Mouse (Mus musculus) activated CD4-positive, CD25-positive, alpha-beta regulatory T cell, adult 4 months (primary cell): Measurements from ENCODE around the gene Fads6. TPM values are rescaled to one million over a fixed set of nuclear protein-coding genes. Genes with fewer than 3 reads are reported as not detected.

Source experiments
- ATAC-seq: one replicate; pipeline ENCODE4 v1.8.0; 2017
- polyA plus RNA-seq, 2 experiments: library from polyadenylated mRNA; unstranded; fragments of 100-300 nt; shearing (Covaris generic); gene quantifications; one replicate each; pipeline ENCODE4 v1.2.1; 2017

Fads6 gene
- polyA plus RNA-seq, 2 experiments from 2014 or later: 0.56 to 0.57 TPM

- ATAC-seq: no peak
These were observed 46.9 kb downstream of the Fads6 start for GRCm38 (mm10) chr11:115250405-115251090.

- no peak for ATAC-seq
These were observed 47.6 kb downstream of the Fads6 start for GRCm38 (mm10) chr11:115249721-115250404.

- no peak for ATAC-seq
These were observed 49.5 kb downstream of the Fads6 start for GRCm38 (mm10) chr11:115247945-115248344.

GRCm38 (mm10) chr11:115247240-115247639 lies 50.2 kb downstream of the Fads6 start:
- ATAC-seq: no peak

- ATAC-seq: no peak
These were observed 51.1 kb downstream of the Fads6 start for GRCm38 (mm10) chr11:115246386-115246785.

- no peak for ATAC-seq
These were observed 52.6 kb downstream of the Fads6 start for GRCm38 (mm10) chr11:115244840-115245239.

GRCm38 (mm10) chr11:115243783-115244182 lies 53.7 kb downstream of the Fads6 start:
- no peak for ATAC-seq

GRCm38 (mm10) chr11:115242746-115243145 lies 54.7 kb downstream of the Fads6 start:
- no peak for ATAC-seq

- no peak for ATAC-seq
These were observed 56.1 kb downstream of the Fads6 start for GRCm38 (mm10) chr11:115241402-115241801.

GRCm38 (mm10) chr11:115236570-115236969 lies 60.9 kb downstream of the Fads6 start:
- ATAC-seq: no peak

- no peak for ATAC-seq
These were observed 63.0 kb downstream of the Fads6 start for GRCm38 (mm10) chr11:115234320-115235044.

- ATAC-seq: no peak
These were observed 63.8 kb downstream of the Fads6 start for GRCm38 (mm10) chr11:115233526-115234290.

GRCm38 (mm10) chr11:115232889-115233288 lies 64.6 kb downstream of the Fads6 start:
- no peak for ATAC-seq

- peak; percentile 17 for ATAC-seq
These were observed 65.5 kb downstream of the Fads6 start for GRCm38 (mm10) chr11:115231924-115232323.

GRCm38 (mm10) chr11:115231168-115231915 lies 66.1 kb downstream of the Fads6 start:
- ATAC-seq: peak; percentile 79

Other genes starting within 250 kb of the Fads6 start
- not detected for gene Cd300ld3, start 249.3 kb downstream of the Fads6 start, polyA plus RNA-seq
- gene Cd300e, start 235.5 kb downstream of the Fads6 start, polyA plus RNA-seq: not detected
- gene Rab37, start 206.2 kb downstream of the Fads6 start, polyA plus RNA-seq: 100 to 1,000 TPM; 149 to 158 TPM
- 1 to 10 TPM in 1 of 2 experiments, under 1 TPM in 1; 0.37 to 1.5 TPM for gene Cd300lf, start 163.7 kb downstream of the Fads6 start, polyA plus RNA-seq
- gene Slc9a3r1, start 134.3 kb downstream of the Fads6 start, polyA plus RNA-seq: 100 to 1,000 TPM; 166 to 228 TPM
- 10 to 100 TPM in 1 of 2 experiments, 1 to 10 TPM in 1; 9.3 to 11.9 TPM for gene Tmem104, start 110.2 kb downstream of the Fads6 start, polyA plus RNA-seq
- 10 to 100 TPM; 14.0 to 14.6 TPM for gene Nat9, start 109.8 kb downstream of the Fads6 start, polyA plus RNA-seq
- gene Grin2c, start 30.4 kb downstream of the Fads6 start, polyA plus RNA-seq: not detected
- gene Fdxr, start 20.6 kb downstream of the Fads6 start, polyA plus RNA-seq: 10 to 100 TPM; 18.4 to 26.6 TPM
- gene Otop2, start 9.5 kb upstream of the Fads6 start, polyA plus RNA-seq: not detected
- gene Ush1g, start 24.4 kb upstream of the Fads6 start, polyA plus RNA-seq: not detected
- under 1 TPM in 1 of 2 experiments, not detected in 1; 0.13 TPM for gene Otop3, start 37.1 kb upstream of the Fads6 start, polyA plus RNA-seq
- 1 to 10 TPM; 2.6 to 3.2 TPM for gene Hid1, start 70.1 kb upstream of the Fads6 start, polyA plus RNA-seq
- under 1 TPM in 1 of 2 experiments, not detected in 1; 0.12 TPM for gene Cdr2l, start 84.3 kb upstream of the Fads6 start, polyA plus RNA-seq
- 100 to 1,000 TPM; 206 to 214 TPM for gene Mrpl58, start 106.1 kb upstream of the Fads6 start, polyA plus RNA-seq
- gene Atp5h, start 122.3 kb upstream of the Fads6 start, polyA plus RNA-seq: 100 to 1,000 TPM; 705 to 855 TPM
- gene Kctd2, start 122.5 kb upstream of the Fads6 start, polyA plus RNA-seq: 10 to 100 TPM in 1 of 2 experiments, 1 to 10 TPM in 1; 6.9 to 12.2 TPM
- gene Trim80, start 142.9 kb upstream of the Fads6 start, polyA plus RNA-seq: not detected
- gene Slc16a5, start 164.8 kb upstream of the Fads6 start, polyA plus RNA-seq: 1 to 10 TPM; 2.9 to 3.1 TPM
- gene Armc7, start 178.0 kb upstream of the Fads6 start, polyA plus RNA-seq: 10 to 100 TPM; 49.9 to 59.3 TPM
- gene Nt5c, start 194.2 kb upstream of the Fads6 start, polyA plus RNA-seq: 100 to 1,000 TPM; 287 to 293 TPM
- gene Jpt1, start 216.7 kb upstream of the Fads6 start, polyA plus RNA-seq: 100 to 1,000 TPM; 506 to 510 TPM
- 100 to 1,000 TPM; 724 to 797 TPM for gene Sumo2, start 238.6 kb upstream of the Fads6 start, polyA plus RNA-seq